Mouse (Mus musculus) liver, embryonic 14.5 days (tissue): ENCODE results near the gene Eps8.

Source experiments
- CTCF ChIP-seq: IDR thresholded peaks from 2 replicates; pipeline ENCODE4 v1.5.1; 2016; ENCODE audit warnings: antibody characterized with exemption, low read depth, control low read depth
- EP300 ChIP-seq: IDR thresholded peaks from 2 replicates; pipeline ENCODE4 v1.6.1; 2016; ENCODE audit warnings: antibody characterized with exemption, low read depth

DNA sequence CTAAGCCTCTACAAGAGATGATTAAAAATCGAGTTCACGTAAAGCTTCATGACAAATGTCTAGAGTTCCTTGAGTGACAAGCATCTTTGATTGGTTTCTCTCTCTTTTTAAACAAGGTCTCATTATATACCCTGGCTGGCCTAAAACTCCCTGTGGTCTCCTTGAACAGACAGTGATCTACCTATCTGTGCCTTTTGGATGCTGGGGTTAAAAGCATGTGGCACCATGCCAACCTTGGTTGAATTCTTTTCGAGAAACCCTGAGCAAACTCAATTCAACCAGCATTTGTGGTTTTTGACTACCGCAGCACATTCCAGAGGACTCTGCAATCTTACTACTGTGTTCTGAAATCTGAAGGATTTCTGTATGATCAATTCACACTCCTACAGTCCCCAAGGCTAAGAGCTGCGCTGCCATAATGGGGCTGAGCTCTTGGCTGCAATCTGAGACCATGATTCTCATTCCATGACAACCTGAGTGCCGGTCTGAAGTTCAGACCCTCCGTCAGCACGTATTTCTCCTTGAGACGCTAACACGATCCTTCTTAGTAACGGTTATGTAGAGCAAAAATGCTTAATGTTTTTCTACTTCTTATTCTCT, 33.9 kb upstream of the Eps8 start:
- TF ChIP-seq EP300, result no peak
- TF ChIP-seq CTCF, result no peak
